Mouse (Mus musculus) lung, adult 2 months (tissue): ENCODE results near the gene Prpsap1.
"Not testable (repeated sequence)": the region's sequence is repeated elsewhere in the genome, so short reads cannot be mapped to it uniquely, and the experiment has no call there.

Experiments used
- CTCF ChIP-seq: fragments of 200-500 bp; IDR thresholded peaks from 2 replicates; pipeline ENCODE4 v1.5.1; 2011; ENCODE audit warnings: mild to moderate bottlenecking, low read length, control low read depth; ENCODE audit not compliant: insufficient read depth
- POLR2A ChIP-seq: fragments of 200-500 bp; IDR thresholded peaks from 2 replicates; pipeline ENCODE4 v1.6.1; 2011; ENCODE audit warnings: low read depth, mild to moderate bottlenecking, control low read depth, low read length, borderline replicate concordance; ENCODE audit errors: extremely low read depth

DNA sequence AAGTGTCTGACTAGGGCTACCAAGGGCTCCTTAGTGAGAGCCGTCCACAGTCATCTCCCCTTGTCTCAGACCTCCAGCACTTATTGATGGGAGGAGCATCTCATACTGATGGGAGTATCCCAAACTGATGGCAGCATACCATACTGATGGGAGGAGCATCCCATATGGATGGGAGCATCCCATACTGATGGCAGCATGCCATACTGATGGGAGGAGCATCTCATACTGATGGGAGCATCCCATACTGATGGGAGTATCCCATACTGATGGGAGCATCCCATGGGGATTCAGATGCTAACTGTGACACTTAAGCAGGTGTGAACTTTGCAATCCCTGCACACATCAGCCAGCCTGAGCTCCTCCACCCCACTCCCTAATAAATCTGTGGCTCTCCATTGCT is 1.5 kb downstream of the Prpsap1 start:
- not testable (repeated sequence) for TF ChIP-seq POLR2A, CTCF
